Mouse (Mus musculus): ENCODE results near the gene Adgrb3. TPM values are rescaled to one million over a fixed set of nuclear protein-coding genes. Genes with fewer than 3 reads are reported as not detected.

The Adgrb3 gene
- polyA plus RNA-seq (2012; ENCODE audit: insufficient read depth, insufficient read length, missing spikeins) = 0.87 TPM in 1 of 2 replicates, not detected in the other

- TF ChIP-seq CTCF (IDR thresholded peaks at IDR 0.05; ENCODE audit: low read depth, low read length) (no peak), POLR2A (IDR thresholded peaks at IDR 0.05; ENCODE audit: borderline replicate concordance, low read depth, low read length) (no peak)
- H3K27ac ChIP-seq (ENCODE audit: insufficient read depth, low read depth, low read length) = no peak within 1 kb of the TSS
- H3K4me3 ChIP-seq (ENCODE audit: insufficient read depth, low read length) = no peak within 1 kb of the TSS; the same call in 1 of the 2 replicates
- H3K4me1 ChIP-seq (ENCODE audit: control insufficient read depth, insufficient read depth, low read length) = no peaks in the 10 kb centered on the region
Observed at GRCm38 (mm10) chr1:25828971-25829920, at the start of gene Adgrb3. TSS of gene Adgrb3 (minus strand) at chr1:25829707.

DNA sequence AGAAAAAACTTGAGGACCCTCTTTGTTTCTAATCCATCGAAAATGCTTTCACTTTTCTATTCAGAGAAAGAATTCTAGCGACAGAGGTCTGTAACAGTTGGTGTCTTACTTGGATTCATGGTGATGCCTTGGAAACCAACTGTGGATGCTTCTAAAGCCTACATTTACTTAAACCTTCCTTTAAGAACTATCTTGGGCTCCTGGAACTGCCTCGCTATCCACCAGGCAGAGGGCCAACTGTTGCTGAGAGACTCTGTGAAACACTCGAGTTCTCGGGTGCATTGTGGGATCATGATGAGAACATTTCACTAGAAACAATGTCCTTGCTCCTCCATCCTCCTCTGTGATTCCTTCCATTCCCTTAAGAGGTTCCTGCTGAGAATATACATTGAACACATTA is 48.0 kb upstream of the Adgrb3 start:
- Histone ChIP-seq H3K27ac (ENCODE audit: insufficient read depth, low read depth, low read length) (no peak overlapping the region), H3K4me3 (ENCODE audit: insufficient read depth, low read length) (no peak overlapping the region), H3K4me1 (ENCODE audit: control insufficient read depth, insufficient read depth, low read length) (no peaks in the 10 kb centered on the region)
- TF ChIP-seq CTCF (IDR thresholded peaks at IDR 0.05; ENCODE audit: low read depth, low read length) (no peak), POLR2A (IDR thresholded peaks at IDR 0.05; ENCODE audit: borderline replicate concordance, low read depth, low read length) (no peak)

DNA sequence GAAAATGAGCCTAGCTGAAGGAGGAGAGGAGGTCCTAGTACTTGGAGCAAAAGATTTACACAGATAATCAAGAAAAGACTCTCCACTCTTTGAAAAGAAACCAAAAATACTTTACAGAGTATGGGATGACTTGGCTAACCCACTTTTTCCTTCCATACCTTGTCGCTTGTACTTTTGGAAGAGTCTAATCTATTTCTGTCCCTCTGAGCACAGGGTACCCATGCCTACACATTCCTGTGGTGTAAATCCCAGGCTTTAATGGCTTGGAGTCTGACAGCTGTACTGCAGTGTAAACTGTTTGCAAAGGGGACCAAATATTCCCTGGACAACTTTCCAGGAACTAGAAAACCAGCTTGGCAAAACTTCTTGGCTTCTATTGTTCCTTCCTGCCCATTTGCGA is 28.0 kb upstream of the Adgrb3 start:
- Histone ChIP-seq H3K4me1 (ENCODE audit: control insufficient read depth, insufficient read depth, low read length) (no peaks in the 10 kb centered on the region), H3K4me3 (ENCODE audit: insufficient read depth, low read length) (no peak overlapping the region), H3K27ac (ENCODE audit: insufficient read depth, low read depth, low read length) (no peak overlapping the region)
- TF ChIP-seq POLR2A (IDR thresholded peaks at IDR 0.05; ENCODE audit: borderline replicate concordance, low read depth, low read length) (no peak), CTCF (IDR thresholded peaks at IDR 0.05; ENCODE audit: low read depth, low read length) (no peak)

- no peak overlapping the region for H3K4me3 ChIP-seq (ENCODE audit: insufficient read depth, low read length)
- H3K27ac ChIP-seq (ENCODE audit: insufficient read depth, low read depth, low read length) = no peak overlapping the region
- H3K4me1 ChIP-seq (ENCODE audit: control insufficient read depth, insufficient read depth, low read length) = no peaks in the 10 kb centered on the region
- no peak for TF ChIP-seq POLR2A (IDR thresholded peaks at IDR 0.05; ENCODE audit: borderline replicate concordance, low read depth, low read length)
- no peak for TF ChIP-seq CTCF (IDR thresholded peaks at IDR 0.05; ENCODE audit: low read depth, low read length)
Observed at GRCm38 (mm10) chr1:25854451-25854978, 25.0 kb upstream of the Adgrb3 start.

DNA sequence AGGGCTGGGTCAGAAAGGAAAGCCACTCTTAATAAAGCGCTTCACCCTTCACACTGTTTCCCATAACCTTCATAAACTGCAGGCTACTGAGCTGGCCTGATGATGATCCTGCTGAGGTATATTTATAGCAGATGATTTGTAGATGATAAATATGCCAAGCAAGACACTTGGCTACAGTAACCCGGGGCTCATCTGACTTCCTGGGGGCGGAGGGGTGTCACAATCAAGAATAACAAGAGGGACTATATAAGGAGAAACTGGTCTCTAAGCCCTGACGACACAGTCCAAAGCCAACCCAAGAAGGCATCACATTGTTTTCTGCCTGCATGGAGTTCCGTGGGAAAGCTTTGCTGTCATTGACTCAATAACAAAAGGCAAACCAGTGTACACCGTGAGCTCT is 2.8 kb upstream of the Adgrb3 start:
- no peak for TF ChIP-seq CTCF (IDR thresholded peaks at IDR 0.05; ENCODE audit: low read depth, low read length)
- TF ChIP-seq POLR2A (IDR thresholded peaks at IDR 0.05; ENCODE audit: borderline replicate concordance, low read depth, low read length) = no peak
- Histone ChIP-seq H3K4me3 (ENCODE audit: insufficient read depth, low read length) (no peak overlapping the region), H3K4me1 (ENCODE audit: control insufficient read depth, insufficient read depth, low read length) (no peaks in the 10 kb centered on the region), H3K27ac (ENCODE audit: insufficient read depth, low read depth, low read length) (no peak overlapping the region)

- Histone ChIP-seq H3K4me3 (ENCODE audit: insufficient read depth, low read length) (no peak overlapping the region), H3K4me1 (ENCODE audit: control insufficient read depth, insufficient read depth, low read length) (no peaks in the 10 kb centered on the region), H3K27ac (ENCODE audit: insufficient read depth, low read depth, low read length) (no peak overlapping the region)
- TF ChIP-seq POLR2A (IDR thresholded peaks at IDR 0.05; ENCODE audit: borderline replicate concordance, low read depth, low read length) (no peak), CTCF (IDR thresholded peaks at IDR 0.05; ENCODE audit: low read depth, low read length) (no peak)
Observed at GRCm38 (mm10) chr1:25831521-25831900, 2.0 kb upstream of the Adgrb3 start.

DNA sequence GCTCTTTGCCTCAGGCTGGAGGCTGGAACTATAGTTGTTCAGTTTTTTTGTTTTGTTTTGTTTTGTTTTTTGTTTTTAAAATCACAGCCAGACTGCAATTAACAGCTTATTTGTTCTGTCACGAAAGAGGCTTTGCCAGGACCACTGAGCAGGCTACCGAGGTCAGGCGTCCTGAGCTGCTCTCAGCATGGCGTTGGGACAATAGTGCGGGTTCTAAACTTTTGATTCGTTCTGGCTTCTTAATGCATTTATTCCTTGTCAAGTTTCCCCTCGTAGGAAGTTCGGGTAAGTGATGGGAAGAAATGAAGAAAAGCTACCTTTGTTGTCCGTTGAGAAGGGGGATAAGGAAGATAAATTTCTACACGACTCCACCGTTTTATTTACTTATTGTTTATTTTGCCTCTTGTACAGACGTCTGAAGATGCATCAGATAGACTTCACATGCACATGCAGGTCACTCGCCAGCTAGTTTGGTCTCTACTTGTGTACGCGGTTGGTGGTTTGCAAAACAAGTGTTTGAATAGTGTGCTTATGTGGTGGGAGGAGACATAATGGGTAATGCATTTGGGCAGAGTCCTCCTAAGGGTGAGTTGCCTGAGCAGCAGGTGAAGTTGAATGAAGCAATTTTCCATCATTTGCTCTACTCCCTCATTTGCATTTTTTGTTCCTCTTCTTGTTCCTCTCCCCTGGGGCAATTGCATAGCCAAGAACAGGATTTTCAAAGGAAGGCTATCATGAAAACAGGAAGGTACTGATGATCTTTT is 1.4 kb upstream of the Adgrb3 start:
- H3K4me1 ChIP-seq (ENCODE audit: control insufficient read depth, insufficient read depth, low read length) = no peaks in the 10 kb centered on the region
- H3K4me3 ChIP-seq (ENCODE audit: insufficient read depth, low read length) = no peak overlapping the region
- no peak overlapping the region for H3K27ac ChIP-seq (ENCODE audit: insufficient read depth, low read depth, low read length)
- TF ChIP-seq POLR2A (IDR thresholded peaks at IDR 0.05; ENCODE audit: borderline replicate concordance, low read depth, low read length) = no peak
- TF ChIP-seq CTCF (IDR thresholded peaks at IDR 0.05; ENCODE audit: low read depth, low read length) = no peak

- Histone ChIP-seq H3K4me1 (ENCODE audit: control insufficient read depth, insufficient read depth, low read length) (no peaks in the 10 kb centered on the region), H3K4me3 (ENCODE audit: insufficient read depth, low read length) (no peak overlapping the region; the same call in 1 of the 2 replicates), H3K27ac (ENCODE audit: insufficient read depth, low read depth, low read length) (no peak overlapping the region)
- no peak for TF ChIP-seq POLR2A (IDR thresholded peaks at IDR 0.05; ENCODE audit: borderline replicate concordance, low read depth, low read length)
- no peak for TF ChIP-seq CTCF (IDR thresholded peaks at IDR 0.05; ENCODE audit: low read depth, low read length)
Observed at GRCm38 (mm10) chr1:25829921-25830751, 629 bp upstream of the Adgrb3 start.
